Mouse (Mus musculus) urinary bladder, adult 18-20 months (tissue): Measurements from ENCODE around the gene Nfic.

ENCODE experiments used
- DNase-seq, 2 experiments: peaks; one replicate each; pipeline ENCODE4 v3.0.0; 2022; ENCODE audit warnings: low spot score in 2 of 2, mixed read lengths in 2 of 2

The Nfic gene

GRCm38 (mm10) chr10:81418216-81419070, 37.0 kb downstream of the Nfic start:
- no peak for DNase-seq

GRCm38 (mm10) chr10:81417227-81418215, 37.9 kb downstream of the Nfic start:
- no peak for DNase-seq

GRCm38 (mm10) chr10:81416581-81417226, 38.7 kb downstream of the Nfic start:
- peak; percentile 66 to 70 for DNase-seq

- no peak for DNase-seq
Measured at GRCm38 (mm10) chr10:81415549-81416310, 39.7 kb downstream of the Nfic start.

- DNase-seq: no peak
Measured at GRCm38 (mm10) chr10:81415146-81415545, 40.3 kb downstream of the Nfic start.

GRCm38 (mm10) chr10:81414682-81415081, 40.8 kb downstream of the Nfic start:
- no peak for DNase-seq

- DNase-seq: peak; percentile 65 to 81
Measured at GRCm38 (mm10) chr10:81413310-81414261, 41.8 kb downstream of the Nfic start.

- DNase-seq: no peak
Measured at GRCm38 (mm10) chr10:81412586-81413309, 42.7 kb downstream of the Nfic start.

GRCm38 (mm10) chr10:81411471-81412400, 43.7 kb downstream of the Nfic start:
- peak in 1 of 2 experiments; percentile 59 for DNase-seq

GRCm38 (mm10) chr10:81410981-81411380, 44.5 kb downstream of the Nfic start:
- no peak for DNase-seq

- no peak for DNase-seq
Measured at GRCm38 (mm10) chr10:81410350-81410749, 45.1 kb downstream of the Nfic start.

GRCm38 (mm10) chr10:81409330-81409729, 46.1 kb downstream of the Nfic start:
- DNase-seq: no peak

GRCm38 (mm10) chr10:81408871-81409291, 46.6 kb downstream of the Nfic start:
- DNase-seq: peak in 1 of 2 experiments; percentile 52

GRCm38 (mm10) chr10:81408424-81408729, 47.1 kb downstream of the Nfic start:
- no peak for DNase-seq

- DNase-seq: peak in 1 of 2 experiments; percentile 74
Measured at GRCm38 (mm10) chr10:81407539-81408423, 47.7 kb downstream of the Nfic start.

GRCm38 (mm10) chr10:81406504-81407440, 48.7 kb downstream of the Nfic start:
- DNase-seq: no peak
